In genomic region chr9:50774991-50775612, GRCm38 (mm10) we compare ENCODE assay signal across 8 mouse cellular contexts. TPM values are rescaled to one million over a fixed set of nuclear protein-coding genes. Genes with fewer than 3 reads are reported as not detected.
DNase-seq lines count a peak whose midpoint lies in the region; ATAC-seq and TF ChIP-seq lines count a peak whose summit lies in the region.

TSS of gene Alg9 (plus strand) at chr9:50775019.
TSS of gene 1110032A03Rik (minus strand) at chr9:50775520.

- H3K4me3 ChIP-seq in bone marrow, adult 2 months (replicated peaks; ENCODE audit: control insufficient read depth, low read depth, low read length), result peak within 1 kb of the TSS; percentile 68
- peak within 1 kb of the TSS; percentile 73 for H3K4me3 ChIP-seq in embryonic facial prominence, embryonic 15.5 days (replicated peaks)
- H3K4me3 ChIP-seq in kidney, embryonic 14.5 days (ENCODE audit: low read length), result peak within 1 kb of the TSS; percentile 92
- H3K4me3 ChIP-seq in limb, embryonic 15.5 days, result peak within 1 kb of the TSS; percentile 91

- H3K9me3 ChIP-seq in embryonic facial prominence, embryonic 15.5 days (replicated peaks), result no peaks in the 10 kb centered on the region
- H3K9me3 ChIP-seq in kidney, embryonic 14.5 days (ENCODE audit: control insufficient read depth, low read length), result no peaks in the 10 kb centered on the region
- H3K9me3 ChIP-seq in limb, embryonic 15.5 days, result no peaks in the 10 kb centered on the region

- H3K4me2 ChIP-seq in embryonic facial prominence, embryonic 15.5 days (replicated peaks), result peak within 1 kb of the TSS; percentile 71
- peak within 1 kb of the TSS; percentile 87 for H3K4me2 ChIP-seq in kidney, embryonic 14.5 days (replicated peaks; ENCODE audit: low read depth, low read length)
- peak within 1 kb of the TSS; percentile 76 for H3K4me2 ChIP-seq in limb, embryonic 15.5 days

- no peaks in the 10 kb centered on the region; the same call in 1 of the 2 replicates for H3K4me1 ChIP-seq in bone marrow, adult 2 months (ENCODE audit: control insufficient read depth, insufficient read depth, low read length)
- peaks cover 18% of the 10 kb centered on the region for H3K4me1 ChIP-seq in embryonic facial prominence, embryonic 15.5 days
- H3K4me1 ChIP-seq in kidney, embryonic 14.5 days (ENCODE audit: control insufficient read depth, insufficient read depth, low read length), result 0 out of 2 replicates have a peak, but pooled peaks cover 3% of the 10 kb centered on the region
- H3K4me1 ChIP-seq in limb, embryonic 15.5 days, result peaks cover 7% of the 10 kb centered on the region

- no peaks in the 10 kb centered on the region for H3K27me3 ChIP-seq in embryonic facial prominence, embryonic 15.5 days
- no peaks in the 10 kb centered on the region for H3K27me3 ChIP-seq in kidney, embryonic 14.5 days (ENCODE audit: control insufficient read depth, insufficient read depth, low read length)
- H3K27me3 ChIP-seq in limb, embryonic 15.5 days, result no peaks in the 10 kb centered on the region

- ATAC-seq in embryonic facial prominence, embryonic 15.5 days (ENCODE audit: insufficient number of reproducible peaks, low FRiP score, low TSS enrichment, low read depth), result peak; percentile 79
- ATAC-seq in kidney, embryonic 14.5 days (ENCODE audit: low FRiP score, low TSS enrichment), result peak; percentile 87
- ATAC-seq in limb, embryonic 15.5 days (ENCODE audit: insufficient number of reproducible peaks, low FRiP score, low TSS enrichment, low read depth), result peak; percentile 72

- no peak for TF ChIP-seq CTCF in bone marrow, adult 2 months (IDR thresholded peaks at IDR 0.05; ENCODE audit: control insufficient read depth, insufficient read depth, low read length)

- peak within 1 kb of the TSS; percentile 59 for H3K27ac ChIP-seq in bone marrow, adult 2 months (ENCODE audit: control insufficient read depth, insufficient read depth, low read depth, low read length, poor library complexity)
- peak within 1 kb of the TSS; percentile 87 for H3K27ac ChIP-seq in embryonic facial prominence, embryonic 15.5 days (replicated peaks)
- H3K27ac ChIP-seq in kidney, embryonic 14.5 days (ENCODE audit: low read depth, low read length), result peak within 1 kb of the TSS; percentile 83; the same call in 1 of the 2 replicates
- H3K27ac ChIP-seq in limb, embryonic 15.5 days, result peak within 1 kb of the TSS; percentile 90

- TF ChIP-seq POLR2A in bone marrow, adult 2 months (IDR thresholded peaks at IDR 0.05; ENCODE audit: borderline replicate concordance, control insufficient read depth, low read depth, low read length), result no peak

- peaks cover 18% of the 10 kb centered on the region for H3K36me3 ChIP-seq in embryonic facial prominence, embryonic 15.5 days
- peaks cover 22% of the 10 kb centered on the region for H3K36me3 ChIP-seq in kidney, embryonic 14.5 days (ENCODE audit: control insufficient read depth, insufficient read depth, low read length)
- H3K36me3 ChIP-seq in limb, embryonic 15.5 days, result peaks cover 24% of the 10 kb centered on the region

- DNase-seq in 3T3-L1 (ENCODE audit: low read depth, low spot score), result peak; percentile 87
- DNase-seq in heart, adult 9 months (ENCODE audit: low spot score in 2 of 2), result peak; percentile 70 to 87
- peak; percentile 50 to 60 for DNase-seq in monocyte, adult 2 months (ENCODE audit: low read depth in 1 of 2, low spot score in 2 of 2)
- DNase-seq in spleen, postnatal 36 days (ENCODE audit: low spot score in 2 of 2), result peak; percentile 80 to 84

- H3K9ac ChIP-seq in embryonic facial prominence, embryonic 15.5 days, result peak within 1 kb of the TSS; percentile 69
- peak within 1 kb of the TSS; percentile 91 for H3K9ac ChIP-seq in kidney, embryonic 14.5 days (ENCODE audit: low read depth, low read length)
- peak within 1 kb of the TSS; percentile 94 for H3K9ac ChIP-seq in limb, embryonic 15.5 days

- 1% methylated on average over 50 of the region's 51 CpGs for WGBS in bone marrow, adult 2 months
- 0% methylated on average over 48 of the region's 51 CpGs for WGBS in embryonic facial prominence, embryonic 15.5 days
- WGBS in kidney, embryonic 14.5 days, result under 1% methylated on average over 34 of the region's 51 CpGs
- under 1% methylated on average over 51 of the region's 51 CpGs for WGBS in limb, embryonic 15.5 days

RNA-seq across cellular contexts. Expression of gene Alg9, which starts in this region (rescaled TPM):
- polyA plus RNA-seq in bone marrow, adult 2 months (2011; ENCODE audit: insufficient read depth, insufficient read length, low replicate concordance, missing spikeins), result 9.7 and 10.2 TPM in 2 replicates
- 33.9 and 35.2 TPM in 2 replicates for polyA plus RNA-seq in embryonic facial prominence, embryonic 15.5 days (2015; fragmentation: Nextera tagmentation; extraction: Ambion mirVana)
- 23.6 and 44.2 TPM in 2 replicates for polyA plus RNA-seq in kidney, embryonic 14.5 days (2014; fragmentation: Nextera tagmentation; extraction: Ambion mirVana)
- polyA plus RNA-seq in limb, embryonic 15.5 days (2015; fragmentation: Nextera tagmentation; extraction: Ambion mirVana), result 34.9 and 35.6 TPM in 2 replicates

RNA-seq across cellular contexts. Expression of gene 1110032A03Rik, which starts in this region (rescaled TPM):
- polyA plus RNA-seq in bone marrow, adult 2 months (2011; ENCODE audit: insufficient read depth, insufficient read length, low replicate concordance, missing spikeins), result 24.7 and 32.8 TPM in 2 replicates
- 39.9 and 51.9 TPM in 2 replicates for polyA plus RNA-seq in embryonic facial prominence, embryonic 15.5 days (2015; fragmentation: Nextera tagmentation; extraction: Ambion mirVana)
- polyA plus RNA-seq in kidney, embryonic 14.5 days (2014; fragmentation: Nextera tagmentation; extraction: Ambion mirVana), result 35.7 and 37.8 TPM in 2 replicates
- 24.2 and 30.2 TPM in 2 replicates for polyA plus RNA-seq in limb, embryonic 15.5 days (2015; fragmentation: Nextera tagmentation; extraction: Ambion mirVana)

Comparison
In these comparisons a context has a peak if more than half of its experiments do, and no peak if none do; other contexts are left out.
1. Peak in every context shown above with its lines: DNase-seq, ATAC-seq, H3K4me3 ChIP-seq and H3K27ac ChIP-seq.